Mouse (Mus musculus): ENCODE data around the gene Btrc. TPM values are rescaled to one million over a fixed set of nuclear protein-coding genes. Genes with fewer than 3 reads are reported as not detected.

Gene Btrc
- total RNA-seq, 4 experiments from 2014 or later, result 89.1 to 111 (median 97.8) TPM

GRCm38 (mm10) chr19:45422276-45422675, 58.7 kb downstream of the Btrc start:
- no peak for DNase-seq (ENCODE audit: low spot score in 2 of 2)

- no peak for DNase-seq (ENCODE audit: low spot score in 2 of 2)
Observed at GRCm38 (mm10) chr19:45428146-45428545, 64.6 kb downstream of the Btrc start.

- DNase-seq (ENCODE audit: low spot score in 2 of 2), result no peak
Observed at GRCm38 (mm10) chr19:45430971-45431633, 67.6 kb downstream of the Btrc start.

- peak; percentile 55 to 67 for DNase-seq (ENCODE audit: low spot score in 2 of 2)
Observed at GRCm38 (mm10) chr19:45432351-45432750, 68.8 kb downstream of the Btrc start.

GRCm38 (mm10) chr19:45436019-45436418, 72.5 kb downstream of the Btrc start:
- DNase-seq (ENCODE audit: low spot score in 2 of 2), result peak; percentile 44 to 66

GRCm38 (mm10) chr19:45437175-45437574, 73.6 kb downstream of the Btrc start:
- DNase-seq (ENCODE audit: low spot score in 2 of 2), result no peak

- no peak for DNase-seq (ENCODE audit: low spot score in 2 of 2)
Observed at GRCm38 (mm10) chr19:45438191-45438590, 74.7 kb downstream of the Btrc start.

- DNase-seq (ENCODE audit: low spot score in 2 of 2), result no peak
Observed at GRCm38 (mm10) chr19:45438928-45439846, 75.7 kb downstream of the Btrc start.

- DNase-seq (ENCODE audit: low spot score in 2 of 2), result no peak
Observed at GRCm38 (mm10) chr19:45440554-45441175, 77.1 kb downstream of the Btrc start.

- DNase-seq (ENCODE audit: low spot score in 2 of 2), result no peak
Observed at GRCm38 (mm10) chr19:45441717-45442116, 78.2 kb downstream of the Btrc start.

GRCm38 (mm10) chr19:45445253-45445933, 81.9 kb downstream of the Btrc start:
- no peak for DNase-seq (ENCODE audit: low spot score in 2 of 2)

GRCm38 (mm10) chr19:45446631-45447030, 83.1 kb downstream of the Btrc start:
- no peak for DNase-seq (ENCODE audit: low spot score in 2 of 2)

- no peak for DNase-seq (ENCODE audit: low spot score in 2 of 2)
Observed at GRCm38 (mm10) chr19:45447222-45447621, 83.7 kb downstream of the Btrc start.

- DNase-seq (ENCODE audit: low spot score in 2 of 2), result no peak
Observed at GRCm38 (mm10) chr19:45447886-45448285, 84.4 kb downstream of the Btrc start.

GRCm38 (mm10) chr19:45454391-45454790, 90.9 kb downstream of the Btrc start:
- DNase-seq (ENCODE audit: low spot score in 2 of 2), result no peak

- DNase-seq (ENCODE audit: low spot score in 2 of 2), result no peak
Observed at GRCm38 (mm10) chr19:45456896-45457295, 93.4 kb downstream of the Btrc start.

GRCm38 (mm10) chr19:45458702-45459101, 95.2 kb downstream of the Btrc start:
- no peak for DNase-seq (ENCODE audit: low spot score in 2 of 2)

- DNase-seq (ENCODE audit: low spot score in 2 of 2), result no peak
Observed at GRCm38 (mm10) chr19:45459931-45460665, 96.6 kb downstream of the Btrc start.

- no peak for DNase-seq (ENCODE audit: low spot score in 2 of 2)
Observed at GRCm38 (mm10) chr19:45460749-45461736, 97.5 kb downstream of the Btrc start.

- no peak for DNase-seq (ENCODE audit: low spot score in 2 of 2)
Observed at GRCm38 (mm10) chr19:45469760-45470159, 106.2 kb downstream of the Btrc start.

All from layer of hippocampus, adult 8-10 months (tissue).